Mouse (Mus musculus): ENCODE data around the gene Bfsp2.

Gene Bfsp2

GRCm38 (mm10) chr9:103480044-103480576, at the start of gene Bfsp2:
Bfsp2 (minus strand) TSS chr9:103480420.
- no peak for DNase-seq

- DNase-seq, result no peak
Measured at GRCm38 (mm10) chr9:103525041-103525537, 44.9 kb upstream of the Bfsp2 start.

GRCm38 (mm10) chr9:103524600-103524999, 44.4 kb upstream of the Bfsp2 start:
- DNase-seq, result no peak

- no peak for DNase-seq
Measured at GRCm38 (mm10) chr9:103523742-103524403, 43.7 kb upstream of the Bfsp2 start.

- no peak for DNase-seq
Measured at GRCm38 (mm10) chr9:103523008-103523407, 42.8 kb upstream of the Bfsp2 start.

- no peak for DNase-seq
Measured at GRCm38 (mm10) chr9:103513884-103514283, 33.7 kb upstream of the Bfsp2 start.

GRCm38 (mm10) chr9:103512257-103512656, 32.0 kb upstream of the Bfsp2 start:
- DNase-seq, result no peak

GRCm38 (mm10) chr9:103506968-103507584, 26.9 kb upstream of the Bfsp2 start:
- DNase-seq, result no peak

- peak; percentile 83 for DNase-seq
Measured at GRCm38 (mm10) chr9:103505067-103505466, 24.8 kb upstream of the Bfsp2 start.

GRCm38 (mm10) chr9:103504646-103505045, 24.4 kb upstream of the Bfsp2 start:
- DNase-seq, result no peak

- peak; percentile 56 for DNase-seq
Measured at GRCm38 (mm10) chr9:103503586-103504298, 23.5 kb upstream of the Bfsp2 start.

GRCm38 (mm10) chr9:103502655-103503054, 22.4 kb upstream of the Bfsp2 start:
- DNase-seq, result peak; percentile 72

- DNase-seq, result peak; percentile 71
Measured at GRCm38 (mm10) chr9:103501861-103502364, 21.7 kb upstream of the Bfsp2 start.

GRCm38 (mm10) chr9:103499366-103499765, 19.1 kb upstream of the Bfsp2 start:
- DNase-seq, result no peak

- DNase-seq, result peak; percentile 82
Measured at GRCm38 (mm10) chr9:103498699-103499098, 18.5 kb upstream of the Bfsp2 start.

GRCm38 (mm10) chr9:103495391-103495790, 15.2 kb upstream of the Bfsp2 start:
- DNase-seq, result peak; percentile 55

GRCm38 (mm10) chr9:103494346-103495020, 14.3 kb upstream of the Bfsp2 start:
- DNase-seq, result peak; percentile 96

GRCm38 (mm10) chr9:103491985-103492384, 11.8 kb upstream of the Bfsp2 start:
- peak; percentile 35 for DNase-seq

GRCm38 (mm10) chr9:103490439-103490838, 10.2 kb upstream of the Bfsp2 start:
- peak; percentile 89 for DNase-seq

- no peak for DNase-seq
Measured at GRCm38 (mm10) chr9:103489883-103490282, 9.7 kb upstream of the Bfsp2 start.

GRCm38 (mm10) chr9:103489096-103489495, 8.9 kb upstream of the Bfsp2 start:
- no peak for DNase-seq

GRCm38 (mm10) chr9:103486262-103486661, 6.0 kb upstream of the Bfsp2 start:
- DNase-seq, result no peak

- no peak for DNase-seq
Measured at GRCm38 (mm10) chr9:103485606-103486005, 5.4 kb upstream of the Bfsp2 start.

Data from cerebellum, adult 9-10 months (tissue).